Mouse (Mus musculus): ENCODE results near the gene Nemp1. TPM values are rescaled to one million over a fixed set of nuclear protein-coding genes. Genes with fewer than 3 reads are reported as not detected.

The Nemp1 gene
- total and polyA plus RNA-seq, 2 experiments from 2014 or later: 4.5 to 16.0 TPM

- Histone ChIP-seq H3K4me1 (ENCODE audit: control insufficient read depth, insufficient read depth) (peaks cover 10% of the 10 kb centered on the region), H3K27me3 (ENCODE audit: control insufficient read depth, insufficient read depth, low read length) (no peaks in the 10 kb centered on the region), H3K4me2 (ENCODE audit: low read depth, low read length) (peak within 1 kb of the TSS; percentile 85), H3K36me3 (replicated peaks; ENCODE audit: control insufficient read depth, insufficient read depth, low read length) (no peaks in the 10 kb centered on the region), H3K9me3 (replicated peaks; ENCODE audit: control insufficient read depth, low read length) (no peaks in the 10 kb centered on the region), H3K27ac (ENCODE audit: low read depth) (peak within 1 kb of the TSS; percentile 86), H3K4me3 (ENCODE audit: low read depth, low read length) (peak within 1 kb of the TSS; percentile 60), H3K9ac (replicated peaks; ENCODE audit: low read depth, low read length) (peak within 1 kb of the TSS; percentile 58)
- WGBS: 2% methylated on average over 25 of the region's 32 CpGs
- TF ChIP-seq CTCF (IDR thresholded peaks at IDR 0.05; ENCODE audit: low read depth) (no peak), EP300 (IDR thresholded peaks at IDR 0.05; ENCODE audit: low read depth) (no peak)
- DNase-seq (ENCODE audit: low spot score): no peak
- peak; percentile 19 for ATAC-seq (ENCODE audit: insufficient read depth, low read depth)
Measured at GRCm38 (mm10) chr10:127620406-127621190, 46.1 kb upstream of the Nemp1 start, which contains the start of gene Lrp1. TSS of gene Lrp1 (minus strand) at chr10:127621148.

- DNase-seq (ENCODE audit: low spot score) (peak; percentile 91), ATAC-seq (ENCODE audit: insufficient read depth, low read depth) (peak; percentile 92)
- Histone ChIP-seq H3K36me3 (replicated peaks; ENCODE audit: control insufficient read depth, insufficient read depth, low read length) (no peaks in the 10 kb centered on the region), H3K27me3 (ENCODE audit: control insufficient read depth, insufficient read depth, low read length) (no peaks in the 10 kb centered on the region), H3K4me1 (ENCODE audit: control insufficient read depth, insufficient read depth) (peaks cover 6% of the 10 kb centered on the region; the same call in 1 of the 2 replicates), H3K27ac (ENCODE audit: low read depth) (peak overlapping the region; percentile 86), H3K9ac (replicated peaks; ENCODE audit: low read depth, low read length) (peak overlapping the region; percentile 46), H3K4me2 (ENCODE audit: low read depth, low read length) (peak overlapping the region; percentile 85), H3K4me3 (ENCODE audit: low read depth, low read length) (peak overlapping the region; percentile 60), H3K9me3 (replicated peaks; ENCODE audit: control insufficient read depth, low read length) (peaks cover 6% of the 10 kb centered on the region)
- peak; percentile 51; the same call in 1 of the 2 replicates for TF ChIP-seq EP300 (IDR thresholded peaks at IDR 0.05; ENCODE audit: low read depth)
- TF ChIP-seq CTCF (IDR thresholded peaks at IDR 0.05; ENCODE audit: low read depth): no peak
- under 1% methylated on average over 39 of the region's 39 CpGs for WGBS
Measured at GRCm38 (mm10) chr10:127621191-127622056, 45.3 kb upstream of the Nemp1 start.

- H3K9ac ChIP-seq (replicated peaks; ENCODE audit: low read depth, low read length): peak overlapping the region; percentile 46; the same call in 1 of the 2 replicates
- WGBS: under 1% methylated on average over 13 of the region's 13 CpGs
Measured at GRCm38 (mm10) chr10:127622057-127622392, 44.7 kb upstream of the Nemp1 start.

GRCm38 (mm10) chr10:127622661-127623060 lies 44.0 kb upstream of the Nemp1 start:
- no peak overlapping the region for H3K9ac ChIP-seq (replicated peaks; ENCODE audit: low read depth, low read length)
- H3K9me3 ChIP-seq (replicated peaks; ENCODE audit: control insufficient read depth, low read length): peaks cover 10% of the 10 kb centered on the region
- H3K4me2 ChIP-seq (ENCODE audit: low read depth, low read length): no peak overlapping the region
- WGBS: 75% methylated on average over 4 of the region's 4 CpGs
- H3K27me3 ChIP-seq (ENCODE audit: control insufficient read depth, insufficient read depth, low read length): no peaks in the 10 kb centered on the region
- no peaks in the 10 kb centered on the region for H3K4me1 ChIP-seq (ENCODE audit: control insufficient read depth, insufficient read depth)
- DNase-seq (ENCODE audit: low spot score) (no peak), ATAC-seq (ENCODE audit: insufficient read depth, low read depth) (no peak)
- TF ChIP-seq CTCF (IDR thresholded peaks at IDR 0.05; ENCODE audit: low read depth) (no peak), EP300 (IDR thresholded peaks at IDR 0.05; ENCODE audit: low read depth) (no peak)
- H3K4me3 ChIP-seq (ENCODE audit: low read depth, low read length): no peak overlapping the region
- no peaks in the 10 kb centered on the region for H3K36me3 ChIP-seq (replicated peaks; ENCODE audit: control insufficient read depth, insufficient read depth, low read length)
- no peak overlapping the region for H3K27ac ChIP-seq (ENCODE audit: low read depth)

More at GRCm38 (mm10) chr10:127622057-127622392, 44.7 kb upstream of the Nemp1 start:
- ATAC-seq (ENCODE audit: insufficient read depth, low read depth): peak; percentile 59
- Histone ChIP-seq H3K4me3 (ENCODE audit: low read depth, low read length) (peak overlapping the region; percentile 60), H3K9me3 (replicated peaks; ENCODE audit: control insufficient read depth, low read length) (peaks cover 10% of the 10 kb centered on the region), H3K27ac (ENCODE audit: low read depth) (peak overlapping the region; percentile 86), H3K4me1 (ENCODE audit: control insufficient read depth, insufficient read depth) (peaks cover 5% of the 10 kb centered on the region; the same call in 1 of the 2 replicates), H3K36me3 (replicated peaks; ENCODE audit: control insufficient read depth, insufficient read depth, low read length) (no peaks in the 10 kb centered on the region), H3K27me3 (ENCODE audit: control insufficient read depth, insufficient read depth, low read length) (no peaks in the 10 kb centered on the region), H3K4me2 (ENCODE audit: low read depth, low read length) (peak overlapping the region; percentile 85)
- peak; percentile 60 for DNase-seq (ENCODE audit: low spot score)
- TF ChIP-seq EP300 (IDR thresholded peaks at IDR 0.05; ENCODE audit: low read depth): no peak
- peak; percentile 68 for TF ChIP-seq CTCF (IDR thresholded peaks at IDR 0.05; ENCODE audit: low read depth)

DNA sequence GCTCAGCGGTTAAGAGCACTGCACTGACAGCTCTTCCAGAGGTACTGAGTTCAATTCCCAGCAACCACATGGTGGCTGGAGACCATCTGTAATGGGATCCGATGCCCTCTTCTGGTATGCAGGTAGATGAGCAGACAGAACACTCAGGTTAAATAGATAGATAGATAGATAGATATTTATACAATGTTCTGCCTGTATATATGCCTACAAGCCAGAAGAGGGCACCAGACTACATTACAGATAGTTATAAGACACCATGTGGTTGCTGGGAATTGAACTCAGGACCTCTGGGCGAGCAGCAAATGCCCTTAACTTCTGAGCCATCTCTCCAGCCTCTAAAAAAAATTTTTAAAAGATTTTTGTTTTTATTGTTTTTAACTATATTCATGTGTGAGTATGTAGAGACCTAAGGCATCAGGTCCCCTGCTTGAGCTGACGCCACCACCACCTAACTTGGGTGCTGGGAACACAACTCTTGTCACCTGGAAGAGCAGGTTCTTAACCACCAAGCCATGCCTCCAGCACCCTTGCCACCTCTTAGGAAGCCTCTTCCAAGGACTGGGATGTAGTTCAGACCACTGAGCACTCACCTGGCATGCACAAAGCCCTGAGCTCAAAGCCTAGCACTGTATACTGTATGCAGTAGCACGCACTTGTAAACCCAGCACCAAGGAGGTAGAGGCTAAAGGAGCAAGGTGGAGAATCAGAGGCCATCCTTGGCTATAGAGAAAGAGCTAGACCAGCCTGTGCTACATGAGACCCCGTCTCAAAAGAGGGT lies 43.1 kb upstream of the Nemp1 start:
- no peak overlapping the region for H3K9ac ChIP-seq (replicated peaks; ENCODE audit: low read depth, low read length)
- no peak overlapping the region for H3K4me2 ChIP-seq (ENCODE audit: low read depth, low read length)
- no peaks in the 10 kb centered on the region for H3K36me3 ChIP-seq (replicated peaks; ENCODE audit: control insufficient read depth, insufficient read depth, low read length)
- no peak overlapping the region for H3K27ac ChIP-seq (ENCODE audit: low read depth)
- H3K9me3 ChIP-seq (replicated peaks; ENCODE audit: control insufficient read depth, low read length): peaks cover 10% of the 10 kb centered on the region
- no peaks in the 10 kb centered on the region for H3K4me1 ChIP-seq (ENCODE audit: control insufficient read depth, insufficient read depth)
- no peak for DNase-seq (ENCODE audit: low spot score)
- ATAC-seq (ENCODE audit: insufficient read depth, low read depth): no peak
- no peaks in the 10 kb centered on the region for H3K27me3 ChIP-seq (ENCODE audit: control insufficient read depth, insufficient read depth, low read length)
- 97% methylated on average over 6 of the region's 6 CpGs for WGBS
- H3K4me3 ChIP-seq (ENCODE audit: low read depth, low read length): no peak overlapping the region
- TF ChIP-seq EP300 (IDR thresholded peaks at IDR 0.05; ENCODE audit: low read depth) (no peak), CTCF (IDR thresholded peaks at IDR 0.05; ENCODE audit: low read depth) (no peak)
